Mouse (Mus musculus) limb, embryonic 14.5 days (tissue): ENCODE measurements around the gene Asz1. TPM values are rescaled to one million over a fixed set of nuclear protein-coding genes. Genes with fewer than 3 reads are reported as not detected.

Experiments
- ATAC-seq: fragments of 200-750 bp; cut with Nextera tagmentation; 2 replicates; pipeline ENCODE4 v1.8.0; 2017; ENCODE audit warnings: low read depth, moderate number of reproducible peaks, moderate TSS enrichment; ENCODE audit not compliant: low FRiP score
- DNase-seq: peaks from one replicate; pipeline ENCODE4 v3.0.0-alpha.2; 2015; ENCODE audit warnings: low spot score
- H3K27ac ChIP-seq: fragments of 300-500 bp; sonication (generic); replicated peaks from 2 replicates; pipeline ENCODE4 v1.5.1; 2014; ENCODE audit warnings: low read depth, mild to moderate bottlenecking, low read length, moderate library complexity, mixed read lengths
- H3K27me3 ChIP-seq: fragments of 300-500 bp; sonication (generic); 2 replicates; pipeline ENCODE4 v1.6.1; 2014; ENCODE audit warnings: low read length, mixed read lengths; ENCODE audit not compliant: control insufficient read depth, insufficient read depth
- H3K36me3 ChIP-seq: fragments of 300-500 bp; sonication (generic); 2 replicates; pipeline ENCODE4 v1.6.1; 2014; ENCODE audit warnings: mild to moderate bottlenecking, low read length, moderate library complexity, mixed read lengths; ENCODE audit not compliant: control insufficient read depth, insufficient read depth
- H3K4me1 ChIP-seq: fragments of 300-500 bp; sonication (generic); 2 replicates; pipeline ENCODE4 v1.6.1; 2014; ENCODE audit warnings: antibody characterized with exemption, low read length, mixed read lengths; ENCODE audit not compliant: control insufficient read depth, insufficient read depth
- H3K4me2 ChIP-seq: fragments of 300-500 bp; sonication (generic); replicated peaks from 2 replicates; pipeline ENCODE4 v1.6.1; 2014; ENCODE audit warnings: low read depth, mild to moderate bottlenecking, low read length, moderate library complexity; ENCODE audit not compliant: severe bottlenecking
- H3K4me3 ChIP-seq: fragments of 300-500 bp; sonication (generic); replicated peaks from 2 replicates; pipeline ENCODE4 v1.5.1; 2014; ENCODE audit warnings: low read length
- H3K9ac ChIP-seq: fragments of 300-500 bp; sonication (generic); 2 replicates; pipeline ENCODE4 v1.6.1; 2014; ENCODE audit warnings: mild to moderate bottlenecking, low read depth, low read length, moderate library complexity; ENCODE audit not compliant: severe bottlenecking
- H3K9me3 ChIP-seq: fragments of 300-500 bp; sonication (generic); 2 replicates; pipeline ENCODE4 v1.6.1; 2016; ENCODE audit warnings: low read length; ENCODE audit not compliant: control insufficient read depth
- POLR2A ChIP-seq: fragments of 200-500 bp; IDR thresholded peaks from 2 replicates; pipeline ENCODE4 v1.8.0; 2012; ENCODE audit warnings: inconsistent platforms, mild to moderate bottlenecking, moderate library complexity, borderline replicate concordance; ENCODE audit not compliant: insufficient read depth, insufficient read length; ENCODE audit errors: extremely low read depth
- WGBS: fragments of 180-500 bp; shearing (Covaris S2); extraction: QIAGEN DNeasy Blood & Tissue Kit; methylation state at CpG from one replicate; pipeline ENCODE4 v1.1.7; 2014; 5-methylcytosine and 5-hydroxymethylcytosine counted together
- polyA plus RNA-seq, 2 experiments: library from polyadenylated mRNA; depleted of rRNA in 1 of 2; stranded (reverse) in 1 of 2; unstranded in 1 of 2; fragments of >200 nt; fragmentation: Nextera tagmentation in 1 of 2; extraction: Ambion mirVana in 1 of 2; gene quantifications; 2 replicates each; pipeline versions ENCODE4 v1.2.1 to v1.2.3; 2012 to 2014

Asz1 gene
- polyA plus RNA-seq, 2 experiments = not detected

- Histone ChIP-seq H3K4me2 (no peak overlapping the region), H3K27ac (no peak overlapping the region), H3K9me3 (no peaks in the 10 kb centered on the region), H3K4me3 (no peak overlapping the region), H3K4me1 (no peaks in the 10 kb centered on the region), H3K9ac (no peak overlapping the region), H3K36me3 (no peaks in the 10 kb centered on the region), H3K27me3 (no peaks in the 10 kb centered on the region)
- ATAC-seq (no peak), DNase-seq (no peak)
- 70% methylated on average over 5 of the region's 5 CpGs for WGBS
- TF ChIP-seq POLR2A = no peak
Observed at GRCm38 (mm10) chr6:18089098-18089497, 19.8 kb downstream of the Asz1 start.

GRCm38 (mm10) chr6:18087160-18087804 lies 21.6 kb downstream of the Asz1 start:
- Histone ChIP-seq H3K4me1 (no peaks in the 10 kb centered on the region), H3K27ac (no peak overlapping the region), H3K4me3 (no peak overlapping the region), H3K4me2 (no peak overlapping the region), H3K27me3 (no peaks in the 10 kb centered on the region), H3K9me3 (no peaks in the 10 kb centered on the region), H3K36me3 (no peaks in the 10 kb centered on the region), H3K9ac (no peak overlapping the region)
- no peak for ATAC-seq
- peak; percentile 80 for DNase-seq
- WGBS = 49% methylated on average over 5 of the region's 5 CpGs
- TF ChIP-seq POLR2A = no peak

- 23% methylated on average over 1 of the region's 1 CpGs for WGBS
- no peaks in the 10 kb centered on the region for H3K4me1 ChIP-seq
- TF ChIP-seq POLR2A = no peak
- H3K9ac ChIP-seq = no peak overlapping the region
- no peaks in the 10 kb centered on the region for H3K9me3 ChIP-seq
- no peak overlapping the region for H3K4me2 ChIP-seq
- H3K27ac ChIP-seq = no peak overlapping the region
- no peak overlapping the region for H3K4me3 ChIP-seq
- no peaks in the 10 kb centered on the region for H3K36me3 ChIP-seq
- DNase-seq (peak; percentile 54), ATAC-seq (no peak)
- no peaks in the 10 kb centered on the region for H3K27me3 ChIP-seq
Observed at GRCm38 (mm10) chr6:18078615-18079014, 30.2 kb downstream of the Asz1 start.

- Histone ChIP-seq H3K27me3 (no peaks in the 10 kb centered on the region), H3K36me3 (no peaks in the 10 kb centered on the region), H3K9ac (no peak overlapping the region), H3K4me3 (no peak overlapping the region), H3K4me1 (no peaks in the 10 kb centered on the region), H3K9me3 (no peaks in the 10 kb centered on the region), H3K27ac (no peak overlapping the region), H3K4me2 (no peak overlapping the region)
- WGBS = 67% methylated on average over 7 of the region's 7 CpGs
- ATAC-seq (no peak), DNase-seq (no peak)
- no peak for TF ChIP-seq POLR2A
Observed at GRCm38 (mm10) chr6:18076986-18077385, 31.9 kb downstream of the Asz1 start.

GRCm38 (mm10) chr6:18076577-18076976 lies 32.3 kb downstream of the Asz1 start:
- H3K36me3 ChIP-seq = no peaks in the 10 kb centered on the region
- H3K27me3 ChIP-seq = no peaks in the 10 kb centered on the region
- no peak overlapping the region for H3K4me3 ChIP-seq
- DNase-seq (no peak), ATAC-seq (0 out of 2 replicates have a peak, but pooled peaks have one; percentile 26)
- WGBS = 25% methylated on average over 5 of the region's 5 CpGs
- no peak overlapping the region for H3K27ac ChIP-seq
- no peak overlapping the region for H3K9ac ChIP-seq
- no peak for TF ChIP-seq POLR2A
- no peaks in the 10 kb centered on the region for H3K4me1 ChIP-seq
- H3K9me3 ChIP-seq = no peaks in the 10 kb centered on the region
- H3K4me2 ChIP-seq = no peak overlapping the region
